Mouse (Mus musculus): Measurements from ENCODE around the gene Tjp3. TPM values are rescaled to one million over a fixed set of nuclear protein-coding genes. Genes with fewer than 3 reads are reported as not detected.

Tjp3 gene
- total RNA-seq, 1 experiment = 5.2 TPM

DNA sequence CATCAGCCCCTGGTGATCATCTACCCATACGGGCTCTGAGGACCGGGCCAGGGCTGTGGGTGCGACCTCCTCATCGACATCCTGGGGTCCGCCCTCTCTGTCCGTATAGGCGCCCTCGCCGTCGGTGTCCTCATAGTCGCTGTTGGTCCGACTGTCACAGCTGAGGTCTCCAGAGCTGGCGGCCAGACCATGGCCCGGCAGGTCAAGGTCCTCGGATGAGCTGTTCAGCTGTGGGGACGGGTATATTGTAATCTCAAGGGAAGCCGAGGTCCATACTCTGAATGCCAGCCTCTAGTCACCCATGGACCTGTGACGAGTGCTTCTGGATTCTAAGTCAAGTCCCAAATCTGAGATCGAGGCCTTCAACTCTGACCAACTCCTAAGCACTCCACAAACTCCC lies 17.5 kb downstream of the Tjp3 start:
- no peak for DNase-seq (ENCODE audit: low read depth, low spot score)
- peaks cover 30% of the 10 kb centered on the region; the same call in 1 of the 2 replicates for H3K36me3 ChIP-seq (ENCODE audit: control insufficient read depth, insufficient read depth, low read length, poor library complexity, severe bottlenecking)

DNA sequence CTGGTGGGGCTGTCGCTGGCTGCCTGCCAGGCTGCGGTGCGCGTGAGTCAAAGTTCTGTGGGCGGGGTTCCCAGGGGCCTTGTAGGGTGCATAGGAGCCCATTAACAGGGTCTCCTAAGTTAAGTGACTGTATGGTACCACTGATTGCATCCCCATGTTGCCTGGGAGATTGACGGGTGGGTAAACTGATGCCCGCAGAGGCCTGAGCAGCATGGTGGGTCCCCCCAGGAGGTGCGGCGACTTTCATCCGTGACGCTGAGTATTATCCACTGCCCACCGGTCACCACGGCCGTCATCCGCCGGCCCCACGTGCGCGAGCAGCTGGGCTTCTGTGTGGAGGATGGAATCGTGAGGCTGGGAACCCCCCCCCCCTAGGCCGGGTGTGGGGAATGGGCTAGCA lies 19.0 kb downstream of the Tjp3 start:
- in situ Hi-C loops (cut with MboI; ENCODE audit: low sequenced_read_pairs in 2 of 2, unreplicated experiment in 2 of 2) = no loop called here
- no peak overlapping the region for H3K9ac ChIP-seq (ENCODE audit: insufficient read depth, low read depth, low read length, poor library complexity, severe bottlenecking)
- H3K4me3 ChIP-seq (ENCODE audit: insufficient read depth in 1 of 2, low read depth in 1 of 2, low read length in 2 of 2, poor library complexity in 1 of 2, severe bottlenecking in 1 of 2) = peak overlapping the region in 1 of 2 experiments; percentile 24; a peak in 1 of 4 replicates
- peaks cover 0 to 17% of the 10 kb centered on the region in 2 experiments; a peak in 2 of 4 replicates for H3K4me1 ChIP-seq (ENCODE audit: control insufficient read depth in 2 of 2, insufficient read depth in 2 of 2, low read length in 2 of 2, poor library complexity in 1 of 2)
- peaks cover 30% of the 10 kb centered on the region; the same call in 1 of the 2 replicates for H3K36me3 ChIP-seq (ENCODE audit: control insufficient read depth, insufficient read depth, low read length, poor library complexity, severe bottlenecking)
- H3K27ac ChIP-seq (ENCODE audit: insufficient read depth, low read depth, low read length, poor library complexity, severe bottlenecking) = no peak overlapping the region
- DNase-seq (ENCODE audit: low read depth, low spot score) = no peak
- TF ChIP-seq HCFC1 (IDR thresholded peaks at IDR 0.05; ENCODE audit: borderline replicate concordance, insufficient read depth, low read length) (no peak), MAFK (IDR thresholded peaks at IDR 0.05; ENCODE audit: insufficient read depth, low read depth, low read length) (no peak), ZC3H11A (IDR thresholded peaks at IDR 0.05; ENCODE audit: borderline replicate concordance, low read depth, low read length) (no peak), ZNF384 (IDR thresholded peaks at IDR 0.05; ENCODE audit: low read depth, low read length) (no peak), CHD2 (IDR thresholded peaks at IDR 0.05; ENCODE audit: low read depth, low read length) (no peak)
- H3K9me3 ChIP-seq (ENCODE audit: control insufficient read depth, insufficient read depth, low read depth, low read length) = no peaks in the 10 kb centered on the region

More for the DNA sequence above, 17.5 kb downstream of the Tjp3 start:
- Histone ChIP-seq H3K9me3 (ENCODE audit: control insufficient read depth, insufficient read depth, low read depth, low read length) (no peaks in the 10 kb centered on the region), H3K27ac (ENCODE audit: insufficient read depth, low read depth, low read length, poor library complexity, severe bottlenecking) (no peak overlapping the region), H3K4me3 (ENCODE audit: insufficient read depth in 1 of 2, low read depth in 1 of 2, low read length in 2 of 2, poor library complexity in 1 of 2, severe bottlenecking in 1 of 2) (peak overlapping the region in 1 of 2 experiments; percentile 30; a peak in 1 of 4 replicates), H3K9ac (ENCODE audit: insufficient read depth, low read depth, low read length, poor library complexity, severe bottlenecking) (no peak overlapping the region), H3K4me1 (ENCODE audit: control insufficient read depth in 2 of 2, insufficient read depth in 2 of 2, low read length in 2 of 2, poor library complexity in 1 of 2) (peaks cover 5 to 24% of the 10 kb centered on the region in 2 experiments)
- TF ChIP-seq ZC3H11A (IDR thresholded peaks at IDR 0.05; ENCODE audit: borderline replicate concordance, low read depth, low read length) (no peak), MAFK (IDR thresholded peaks at IDR 0.05; ENCODE audit: insufficient read depth, low read depth, low read length) (no peak), HCFC1 (IDR thresholded peaks at IDR 0.05; ENCODE audit: borderline replicate concordance, insufficient read depth, low read length) (no peak), ZNF384 (IDR thresholded peaks at IDR 0.05; ENCODE audit: low read depth, low read length) (no peak), CHD2 (IDR thresholded peaks at IDR 0.05; ENCODE audit: low read depth, low read length) (no peak)
- in situ Hi-C loops (cut with MboI; ENCODE audit: low sequenced_read_pairs in 2 of 2, unreplicated experiment in 2 of 2) = no loop called here

DNA sequence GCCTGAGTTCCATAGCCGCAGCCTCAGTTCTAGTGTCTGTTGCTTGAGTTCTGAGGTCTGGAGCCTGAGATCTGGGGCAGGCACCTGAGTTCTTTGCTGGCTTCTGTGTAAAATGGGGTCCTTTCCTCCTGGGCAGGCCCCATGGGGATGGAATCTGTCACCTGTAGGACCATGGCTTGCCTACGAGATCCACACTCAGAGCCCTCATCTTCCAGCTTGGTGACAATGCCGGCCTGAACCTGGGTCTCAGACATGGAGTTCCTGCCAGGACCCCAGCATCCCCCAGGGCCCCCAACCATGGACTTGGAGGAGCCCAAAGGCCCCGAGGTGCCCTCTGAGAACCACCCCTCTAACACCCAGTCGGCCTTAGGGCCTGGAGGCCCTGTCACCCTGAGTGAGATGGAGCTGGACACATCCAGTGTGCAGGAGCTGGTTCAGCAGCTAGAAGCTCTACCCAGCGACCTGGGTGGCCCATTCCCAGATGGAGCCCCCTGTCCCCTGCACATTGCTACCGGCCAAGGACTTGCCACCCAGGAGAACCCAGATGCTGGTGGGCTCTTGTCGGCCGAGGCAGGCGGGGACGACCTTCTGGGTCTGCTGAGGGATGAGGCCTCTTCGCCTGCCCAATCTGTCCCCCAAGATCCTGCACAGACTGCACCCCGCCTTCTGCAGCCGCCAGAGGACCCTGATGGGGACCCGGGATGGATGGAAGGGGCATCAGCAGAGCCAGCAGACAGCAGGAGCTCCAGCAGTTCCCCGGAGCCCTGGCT lies 22.6 kb downstream of the Tjp3 start:
- in situ Hi-C loops (cut with MboI; ENCODE audit: low sequenced_read_pairs in 2 of 2, unreplicated experiment in 2 of 2) = no loop called here
- Histone ChIP-seq H3K4me3 (ENCODE audit: insufficient read depth in 1 of 2, low read depth in 1 of 2, low read length in 2 of 2, poor library complexity in 1 of 2, severe bottlenecking in 1 of 2) (peak overlapping the region; percentile 92 to 98), H3K36me3 (ENCODE audit: control insufficient read depth, insufficient read depth, low read length, poor library complexity, severe bottlenecking) (peaks cover 45% of the 10 kb centered on the region; the same call in 1 of the 2 replicates), H3K27ac (ENCODE audit: insufficient read depth, low read depth, low read length, poor library complexity, severe bottlenecking) (no peak overlapping the region), H3K9ac (ENCODE audit: insufficient read depth, low read depth, low read length, poor library complexity, severe bottlenecking) (peak overlapping the region; percentile 93), H3K4me1 (ENCODE audit: control insufficient read depth in 2 of 2, insufficient read depth in 2 of 2, low read length in 2 of 2, poor library complexity in 1 of 2) (peaks cover 0 to 15% of the 10 kb centered on the region in 2 experiments; a peak in 2 of 4 replicates), H3K9me3 (ENCODE audit: control insufficient read depth, insufficient read depth, low read depth, low read length) (no peaks in the 10 kb centered on the region)
- TF ChIP-seq ZNF384 (IDR thresholded peaks at IDR 0.05; ENCODE audit: low read depth, low read length) (no peak), MAFK (IDR thresholded peaks at IDR 0.05; ENCODE audit: insufficient read depth, low read depth, low read length) (no peak), ZC3H11A (IDR thresholded peaks at IDR 0.05; ENCODE audit: borderline replicate concordance, low read depth, low read length) (no peak), HCFC1 (IDR thresholded peaks at IDR 0.05; ENCODE audit: borderline replicate concordance, insufficient read depth, low read length) (no peak), CHD2 (IDR thresholded peaks at IDR 0.05; ENCODE audit: low read depth, low read length) (no peak)
- DNase-seq (ENCODE audit: low read depth, low spot score) = no peak

DNA sequence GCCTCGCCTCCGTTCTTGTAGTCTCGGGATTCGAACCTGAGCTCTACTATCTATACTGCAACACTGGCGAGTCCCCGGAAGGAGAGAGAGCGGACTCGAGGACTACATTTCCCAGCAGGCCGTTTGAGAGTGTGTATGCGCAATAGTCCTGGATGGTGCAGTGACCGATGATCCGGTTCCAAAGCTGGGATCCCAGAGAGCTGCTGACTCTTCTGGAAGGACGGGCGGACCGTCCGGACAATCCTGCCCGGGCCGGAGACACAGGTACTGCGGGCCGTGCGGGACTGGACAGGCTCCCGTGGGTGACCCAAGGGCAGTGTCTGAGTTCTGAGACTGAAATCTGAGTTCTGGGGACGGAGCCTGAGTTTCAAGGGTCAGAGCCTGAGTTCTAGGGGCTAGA lies 23.3 kb downstream of the Tjp3 start:
- TF ChIP-seq CHD2 (IDR thresholded peaks at IDR 0.05; ENCODE audit: low read depth, low read length) (no peak), ZC3H11A (IDR thresholded peaks at IDR 0.05; ENCODE audit: borderline replicate concordance, low read depth, low read length) (no peak), ZNF384 (IDR thresholded peaks at IDR 0.05; ENCODE audit: low read depth, low read length) (no peak), MAFK (IDR thresholded peaks at IDR 0.05; ENCODE audit: insufficient read depth, low read depth, low read length) (no peak; the same call in 1 of the 2 replicates), HCFC1 (IDR thresholded peaks at IDR 0.05; ENCODE audit: borderline replicate concordance, insufficient read depth, low read length) (peak; percentile 96)
- H3K9me3 ChIP-seq (ENCODE audit: control insufficient read depth, insufficient read depth, low read depth, low read length) = no peaks in the 10 kb centered on the region
- in situ Hi-C loops (cut with MboI; ENCODE audit: low sequenced_read_pairs in 2 of 2, unreplicated experiment in 2 of 2) = no loop called here
- DNase-seq (ENCODE audit: low read depth, low spot score) = peak; percentile 69
- H3K4me1 ChIP-seq (ENCODE audit: control insufficient read depth in 2 of 2, insufficient read depth in 2 of 2, low read length in 2 of 2, poor library complexity in 1 of 2) = peaks cover 0 to 15% of the 10 kb centered on the region in 2 experiments; a peak in 2 of 4 replicates
- H3K4me3 ChIP-seq (ENCODE audit: insufficient read depth in 1 of 2, low read depth in 1 of 2, low read length in 2 of 2, poor library complexity in 1 of 2, severe bottlenecking in 1 of 2) = peak overlapping the region; percentile 92 to 98
- peak overlapping the region; percentile 93 for H3K9ac ChIP-seq (ENCODE audit: insufficient read depth, low read depth, low read length, poor library complexity, severe bottlenecking)
- peak overlapping the region; percentile 37; the same call in 1 of the 2 replicates for H3K27ac ChIP-seq (ENCODE audit: insufficient read depth, low read depth, low read length, poor library complexity, severe bottlenecking)
- H3K36me3 ChIP-seq (ENCODE audit: control insufficient read depth, insufficient read depth, low read length, poor library complexity, severe bottlenecking) = peaks cover 43% of the 10 kb centered on the region; the same call in 1 of the 2 replicates
